Mouse (Mus musculus) urinary bladder, postnatal 25 days (tissue): Measurements from ENCODE around the gene Higd1a.
A peak's percentile ranks its signal among the peaks of the same experiment; 100 is the strongest.

Experiments
- DNase-seq: peaks from one replicate; pipeline ENCODE4 v3.0.0; 2022; ENCODE audit warnings: low spot score

The Higd1a gene

DNA sequence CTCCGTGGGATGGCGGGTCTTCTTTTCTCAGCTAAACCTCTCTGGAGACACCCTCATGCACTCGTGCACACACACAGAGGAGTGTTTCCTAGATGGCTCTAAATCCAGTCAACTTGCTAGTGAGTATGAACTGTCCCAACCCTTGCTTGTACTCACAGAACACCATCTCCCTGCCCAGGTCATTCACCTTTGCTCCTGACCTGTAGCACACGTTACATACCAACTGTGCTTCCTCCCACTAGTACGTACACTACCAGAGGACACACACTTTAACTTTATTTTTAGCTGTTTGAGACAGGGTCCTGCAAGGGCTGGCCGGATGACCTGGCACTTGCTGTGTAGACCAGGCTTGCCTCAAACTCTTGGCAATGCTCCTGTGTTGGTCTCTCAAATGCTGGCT is 20.2 kb downstream of the Higd1a start:
- no peak for DNase-seq

DNA sequence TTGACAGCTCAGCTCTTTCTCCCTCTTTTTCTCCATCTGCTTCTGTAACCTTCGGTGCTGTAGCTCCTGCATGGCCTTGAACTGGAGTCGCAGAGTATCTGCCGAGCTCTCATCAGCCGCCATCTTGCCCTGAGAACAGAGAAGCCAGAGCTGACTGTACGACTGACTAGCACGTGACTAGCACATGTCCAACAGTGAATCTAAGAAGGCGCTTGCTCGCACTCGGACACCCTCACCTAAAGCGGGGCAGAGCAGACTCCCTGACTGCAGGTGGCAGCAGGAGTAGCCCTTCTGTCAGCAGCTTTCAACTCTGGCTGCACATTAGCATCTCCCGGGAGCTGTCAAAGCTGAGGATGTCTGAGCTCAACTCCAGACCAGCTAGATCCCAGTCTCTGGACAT is 24.3 kb downstream of the Higd1a start:
- no peak for DNase-seq

DNA sequence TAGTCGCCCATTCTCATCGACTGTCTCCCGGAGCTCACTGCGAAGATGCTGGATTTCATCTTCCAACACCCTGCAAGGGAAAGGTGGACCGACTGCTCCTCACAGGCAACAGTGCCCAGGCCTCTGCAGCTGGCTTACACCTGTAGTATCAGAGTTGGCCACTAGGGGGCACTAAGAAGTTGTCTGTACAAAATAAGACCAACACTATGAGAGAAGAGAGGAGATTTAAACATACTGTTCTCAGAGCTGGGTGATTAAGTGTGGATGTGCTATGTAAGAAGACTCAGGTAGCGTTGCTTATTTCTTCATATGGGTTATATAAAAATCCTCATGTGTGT is 27.2 kb downstream of the Higd1a start:
- peak; percentile 79 for DNase-seq

DNA sequence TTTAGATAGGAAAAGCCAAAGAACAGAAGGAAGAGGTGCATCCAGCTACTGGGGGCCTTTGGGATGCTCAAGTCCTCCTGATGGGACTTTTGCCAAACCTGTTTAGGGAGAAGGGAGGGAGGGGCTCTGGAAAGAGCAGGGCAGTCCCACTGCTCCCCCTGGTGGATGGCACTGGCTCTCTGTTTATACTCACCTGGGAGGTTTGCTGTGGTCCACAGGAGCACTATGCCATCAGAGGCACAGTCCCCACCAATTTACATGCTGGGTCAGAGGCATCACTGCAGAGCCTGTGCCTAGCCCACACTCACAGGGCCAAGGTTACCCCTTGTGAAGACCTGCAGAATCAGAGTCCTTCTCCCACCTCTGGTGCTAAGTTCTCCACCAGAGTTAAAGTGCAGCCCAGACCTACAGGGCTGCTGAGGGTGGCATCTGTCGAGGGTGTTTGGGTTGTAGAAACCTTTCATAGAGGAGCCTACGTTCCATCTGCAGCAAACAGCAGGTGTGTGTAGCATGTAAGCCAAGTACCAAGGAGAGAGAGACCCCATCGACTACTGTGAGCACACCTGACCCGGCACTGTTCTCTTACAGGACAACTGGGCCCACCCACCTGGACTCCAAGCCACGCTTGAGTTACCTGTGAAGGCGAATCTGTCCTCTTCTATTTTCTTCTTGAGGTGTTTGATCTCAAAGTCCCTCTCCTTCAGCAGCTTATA is 27.8 kb downstream of the Higd1a start:
- DNase-seq, result peak; percentile 34

DNA sequence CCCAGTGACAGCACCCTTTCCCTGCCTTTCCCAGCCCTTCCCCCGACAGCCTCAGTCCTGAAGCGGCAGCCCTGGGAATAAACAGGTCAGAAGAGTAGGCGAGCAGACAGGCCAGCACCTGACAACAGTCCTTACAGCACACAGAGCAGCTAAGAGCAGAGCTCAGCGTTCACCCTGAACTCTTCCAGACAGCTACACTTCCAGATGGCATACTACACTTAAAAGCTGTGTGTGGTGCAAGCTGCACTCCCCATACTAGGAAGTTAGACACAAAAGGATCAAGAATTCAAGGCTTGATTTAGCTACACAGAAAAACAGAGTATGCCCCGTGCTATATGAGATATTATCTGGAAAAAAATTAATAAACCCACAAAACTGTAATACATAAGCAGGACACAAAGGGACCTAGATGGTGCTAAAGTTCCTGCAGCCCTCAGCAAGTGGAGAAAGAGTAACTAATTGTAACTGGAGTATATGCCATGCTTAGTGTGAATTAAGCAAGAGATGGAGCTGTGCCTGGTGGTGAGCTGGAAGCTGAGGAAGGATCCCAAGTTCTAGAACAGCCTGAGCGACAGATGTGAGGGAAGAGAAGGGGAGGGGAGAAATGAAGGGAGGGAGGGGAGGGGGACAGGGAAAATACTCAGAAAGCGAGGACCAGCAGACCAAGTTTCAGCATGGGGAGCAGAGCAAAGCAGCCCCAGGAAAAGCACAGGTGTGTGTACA is 28.7 kb downstream of the Higd1a start:
- no peak for DNase-seq

DNA sequence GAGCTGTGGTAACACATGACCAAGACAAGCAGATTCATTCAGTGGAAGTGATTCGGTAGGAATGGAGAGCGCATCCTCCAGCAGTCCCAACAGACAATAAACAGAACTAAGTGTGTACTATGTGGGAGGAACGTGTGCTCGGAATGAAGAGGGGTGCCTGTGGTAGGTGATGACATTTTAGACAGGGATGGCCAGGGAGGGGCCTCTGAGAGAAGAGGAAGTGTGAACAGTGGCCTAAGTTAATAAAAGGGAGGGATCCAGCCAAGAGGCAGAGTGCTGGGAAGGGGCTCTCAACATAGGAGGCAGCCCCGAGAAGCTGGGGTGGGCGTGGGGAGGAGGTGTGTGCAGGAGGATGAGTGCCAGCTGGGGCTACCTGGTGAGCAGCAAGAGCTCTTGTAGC is 29.8 kb downstream of the Higd1a start:
- DNase-seq, result no peak

DNA sequence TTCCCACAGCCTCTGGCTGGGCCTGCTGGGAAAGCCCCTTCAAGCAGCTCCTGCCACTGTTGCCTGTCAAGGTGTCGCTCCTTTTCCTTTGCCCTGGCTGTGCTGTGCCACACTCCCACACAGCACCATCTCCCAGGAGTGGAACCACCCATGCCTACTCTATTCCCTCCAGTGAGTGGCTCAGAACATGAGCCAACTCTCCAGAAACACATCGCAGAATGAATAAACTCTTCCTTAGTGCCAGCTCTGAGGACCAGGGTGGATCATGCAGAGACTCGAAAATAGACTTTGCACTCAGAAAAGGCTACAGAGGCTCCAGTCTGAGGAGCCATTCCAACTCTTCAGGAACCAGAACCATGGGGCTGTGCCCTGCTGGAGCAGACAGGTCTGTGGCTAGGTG is 31.8 kb downstream of the Higd1a start:
- no peak for DNase-seq

DNA sequence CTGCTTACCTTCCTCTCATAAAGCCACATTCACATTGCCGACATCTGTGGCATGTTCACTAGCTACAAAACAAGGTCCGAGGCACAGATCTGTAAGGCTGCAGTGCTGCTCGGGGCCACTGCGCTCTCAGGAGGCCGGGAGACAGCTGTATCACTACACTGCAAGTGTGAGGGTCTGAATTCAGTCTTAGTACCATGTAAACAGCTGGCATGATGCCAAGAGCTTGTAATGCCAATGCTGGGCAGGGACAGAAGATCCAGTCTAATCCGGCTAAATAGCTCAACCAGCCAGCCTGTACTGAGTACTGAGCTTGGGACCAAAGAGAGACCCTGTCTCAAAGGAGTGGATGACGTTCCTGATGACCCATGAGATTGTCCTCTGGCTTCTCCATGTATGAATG is 34.2 kb downstream of the Higd1a start:
- no peak for DNase-seq

DNA sequence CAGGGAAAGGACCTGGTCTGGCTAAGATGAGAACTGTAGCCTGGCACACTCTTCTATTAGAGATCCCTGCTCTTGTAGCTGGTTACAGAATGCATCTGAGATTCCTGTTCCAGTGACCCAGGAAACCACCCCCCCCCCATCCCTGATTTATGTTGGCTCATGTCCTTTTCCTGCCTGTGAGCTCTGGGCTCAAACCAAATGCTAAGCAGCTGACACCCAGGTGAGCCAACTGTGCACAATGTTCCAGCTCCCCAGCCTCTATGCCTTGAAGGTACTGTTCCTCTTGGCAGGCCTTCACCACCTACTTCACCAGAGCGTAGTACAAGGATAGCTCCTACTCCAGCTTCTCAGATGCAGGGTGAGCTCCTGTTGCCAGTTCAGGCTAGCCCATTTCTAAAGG is 35.1 kb downstream of the Higd1a start:
- no peak for DNase-seq

DNA sequence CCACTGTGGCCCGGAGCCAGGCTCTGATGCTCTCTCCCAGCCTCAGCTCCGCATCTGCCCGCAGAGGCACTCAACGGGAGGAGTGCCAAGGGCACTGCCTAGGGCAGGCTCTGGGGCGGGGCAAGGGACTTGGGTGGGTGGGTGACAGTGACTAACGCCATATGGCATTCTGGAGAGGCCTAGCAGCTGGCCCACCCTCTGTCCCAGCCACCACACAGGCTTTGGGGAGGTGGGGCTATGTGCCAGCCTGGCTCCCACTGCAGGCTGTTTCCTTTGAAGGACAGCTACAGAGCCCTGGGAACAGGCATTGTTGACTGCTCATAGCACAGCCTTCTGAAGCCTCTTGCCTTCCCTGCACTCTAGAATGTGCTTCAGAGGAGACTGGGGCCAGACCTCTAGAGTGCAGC is 35.6 kb downstream of the Higd1a start:
- no peak for DNase-seq

DNA sequence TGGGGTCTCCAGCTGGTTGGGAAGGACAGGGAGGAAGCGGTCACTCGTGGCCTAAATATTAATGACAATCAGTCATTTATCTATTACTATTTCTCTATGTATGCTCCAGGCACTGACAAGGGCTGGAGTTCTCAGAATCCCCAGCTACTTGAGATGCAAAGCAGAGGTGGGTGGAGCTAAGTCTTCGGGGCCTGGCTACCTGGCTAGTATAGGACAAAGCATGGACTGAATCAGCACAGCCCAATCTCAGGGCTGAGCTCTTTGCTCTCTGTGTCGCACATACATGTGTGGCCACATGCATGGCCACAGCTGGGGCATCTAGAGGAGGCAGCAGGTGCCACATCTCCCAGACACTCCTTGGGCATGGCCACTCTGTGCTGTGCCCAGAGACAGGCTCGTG is 37.4 kb downstream of the Higd1a start:
- DNase-seq, result no peak

DNA sequence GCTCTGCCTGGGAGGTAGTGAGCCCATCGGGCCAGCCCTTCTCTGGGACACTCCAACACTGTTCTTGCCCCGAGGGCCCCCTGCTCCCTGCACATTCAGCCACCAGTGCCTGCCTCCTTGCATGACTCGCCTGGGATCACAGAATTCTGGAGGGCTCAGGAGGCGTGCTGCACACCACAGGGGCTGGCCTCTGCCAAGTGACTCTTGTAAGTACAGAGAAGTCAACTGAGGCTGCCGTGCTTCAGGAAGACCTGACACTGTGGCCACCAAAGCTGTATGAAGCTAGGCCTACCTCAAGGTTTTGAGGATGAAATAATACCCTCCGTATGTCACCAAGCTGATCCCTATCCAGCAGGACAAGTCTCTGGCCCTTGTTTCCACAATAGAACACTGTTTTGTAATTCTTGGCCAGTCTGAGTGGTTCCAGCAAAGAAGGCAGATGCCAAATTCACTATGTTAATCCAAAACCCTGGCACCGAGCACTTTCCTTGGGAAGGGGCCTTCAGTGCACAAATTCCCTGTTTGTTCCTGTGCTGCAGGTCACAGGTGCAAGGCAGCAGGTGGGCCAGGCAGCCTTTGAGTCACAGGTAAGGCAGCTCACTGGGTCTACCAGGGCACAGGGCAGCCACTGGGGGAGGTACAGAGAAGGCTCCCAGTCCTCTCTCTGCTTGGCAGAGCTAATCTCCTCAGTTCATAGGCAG is 38.2 kb downstream of the Higd1a start:
- DNase-seq, result no peak

DNA sequence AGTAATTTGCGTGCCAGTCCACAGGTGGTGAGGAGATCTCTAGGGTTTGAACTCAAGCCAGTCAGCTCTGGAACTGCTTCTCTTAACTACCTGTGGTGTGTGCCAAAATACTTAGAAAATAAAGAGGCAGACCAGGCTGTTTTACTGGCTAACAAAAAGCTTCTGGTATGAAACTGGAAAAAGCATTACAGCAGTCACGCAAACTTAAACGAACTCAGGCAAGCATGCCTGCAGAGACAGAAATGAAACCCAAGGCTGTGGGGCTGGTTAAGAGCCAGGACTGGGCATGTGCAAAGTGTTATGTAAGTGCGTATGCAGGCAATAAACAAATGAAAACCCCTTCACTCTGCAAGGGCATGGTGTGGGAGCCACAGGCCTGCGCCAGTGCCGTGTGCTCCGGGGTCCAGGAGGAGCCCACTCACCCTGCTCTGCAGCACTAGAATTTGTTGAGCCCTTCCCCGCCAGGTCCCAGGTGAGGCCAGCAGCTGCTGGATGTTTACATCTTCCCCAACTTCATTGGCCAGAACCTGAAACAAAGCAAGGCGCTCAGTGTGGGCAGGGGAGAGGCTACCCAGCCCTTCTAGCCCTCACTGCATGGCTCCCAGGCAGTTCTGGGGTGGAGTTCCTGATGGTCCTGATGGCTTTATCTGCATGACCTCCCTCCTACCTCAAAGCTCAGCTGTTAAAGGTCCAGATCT is 38.9 kb downstream of the Higd1a start:
- DNase-seq, result no peak

DNA sequence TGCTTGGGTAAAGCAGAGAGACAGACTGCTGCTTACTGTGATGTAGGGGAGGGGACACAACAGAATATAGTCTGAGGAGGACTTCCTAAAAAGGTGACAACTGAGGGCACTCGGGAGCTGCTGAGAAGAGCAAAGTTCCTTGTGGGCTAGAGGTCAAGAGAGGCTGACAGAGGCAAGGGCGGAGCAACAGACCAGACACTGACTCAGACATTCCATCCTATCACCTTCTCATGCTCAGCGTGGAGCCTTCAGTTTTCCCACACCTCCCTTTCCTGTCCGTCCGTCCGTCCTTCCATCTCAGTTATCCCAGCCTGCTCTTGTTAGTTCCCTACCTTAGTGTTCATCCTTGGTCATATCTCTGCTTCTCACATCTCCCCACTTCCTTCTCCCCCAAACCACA is 43.0 kb downstream of the Higd1a start:
- DNase-seq, result no peak

DNA sequence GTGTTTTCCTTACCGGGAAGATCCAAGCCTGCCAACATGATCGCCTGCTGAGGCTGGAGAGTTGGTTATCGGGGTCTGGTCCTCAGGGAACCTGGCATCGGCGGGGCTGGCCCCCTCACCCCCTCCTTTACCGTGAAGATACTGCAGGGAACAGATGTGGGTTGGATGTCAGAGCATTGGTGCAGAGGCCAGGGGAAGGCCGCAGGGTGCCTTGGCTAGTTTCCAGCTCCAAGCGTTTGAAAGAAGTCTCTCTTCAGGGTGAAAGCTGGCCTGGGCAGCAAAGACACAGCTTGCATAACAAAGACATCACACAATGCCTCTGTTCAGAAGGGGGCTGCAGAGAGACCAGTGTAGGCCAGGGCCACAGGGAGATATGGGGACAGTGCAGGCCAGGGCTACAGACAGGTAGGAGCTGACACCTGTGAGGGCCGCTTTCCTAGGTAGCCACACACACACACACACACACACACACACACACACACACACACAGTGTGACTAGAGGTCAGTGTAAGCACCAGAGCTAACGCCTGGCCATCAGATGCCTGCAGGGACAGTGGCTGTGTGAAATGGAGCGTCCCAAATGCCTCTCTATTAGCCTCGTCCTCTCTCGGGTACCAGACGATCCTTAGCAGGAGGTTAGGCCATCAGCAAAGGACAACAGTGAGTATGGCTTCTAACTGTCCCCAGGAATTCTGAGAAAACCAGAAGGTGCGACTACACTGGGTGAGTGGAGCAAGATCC is 47.9 kb downstream of the Higd1a start:
- no peak for DNase-seq

DNA sequence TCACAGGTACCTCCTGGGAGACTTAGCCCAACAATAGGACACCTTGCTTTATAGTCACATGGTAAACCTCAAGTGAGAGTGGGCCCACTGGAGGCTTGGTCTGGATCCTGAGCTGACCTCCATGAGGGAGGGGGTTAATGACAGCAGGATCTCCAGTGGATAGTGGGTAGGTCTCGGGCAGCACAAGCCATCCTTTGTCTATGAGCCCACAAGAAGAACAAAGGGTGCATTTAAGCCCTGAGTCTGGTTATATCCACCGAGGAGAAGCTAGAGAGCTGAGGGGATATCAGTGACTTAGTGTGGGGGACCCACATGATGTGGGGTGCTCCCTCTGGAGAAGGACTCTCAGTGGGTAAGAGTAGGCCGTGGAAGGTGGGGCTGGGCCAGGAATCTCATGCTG is 49.7 kb downstream of the Higd1a start:
- no peak for DNase-seq

DNA sequence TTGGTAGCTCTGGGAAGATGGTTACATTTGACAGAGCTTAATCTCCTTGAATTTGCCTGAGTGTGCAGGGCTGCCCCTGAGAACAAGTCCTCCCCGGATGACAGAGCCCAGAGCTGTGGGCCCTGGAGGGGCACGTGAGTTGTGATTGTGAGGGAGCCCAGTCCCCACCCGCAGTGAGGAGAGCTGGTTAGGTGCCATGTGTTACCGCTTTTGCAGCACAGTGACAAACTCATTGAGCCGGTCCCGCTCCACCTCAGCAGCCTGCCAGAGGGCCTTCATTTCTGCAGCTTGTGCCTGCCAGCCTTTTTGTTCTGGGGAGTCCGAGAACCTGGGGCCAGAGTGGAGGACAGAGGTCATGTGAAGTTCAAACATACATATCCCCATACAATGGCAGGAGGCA is 50.2 kb downstream of the Higd1a start:
- no peak for DNase-seq

DNA sequence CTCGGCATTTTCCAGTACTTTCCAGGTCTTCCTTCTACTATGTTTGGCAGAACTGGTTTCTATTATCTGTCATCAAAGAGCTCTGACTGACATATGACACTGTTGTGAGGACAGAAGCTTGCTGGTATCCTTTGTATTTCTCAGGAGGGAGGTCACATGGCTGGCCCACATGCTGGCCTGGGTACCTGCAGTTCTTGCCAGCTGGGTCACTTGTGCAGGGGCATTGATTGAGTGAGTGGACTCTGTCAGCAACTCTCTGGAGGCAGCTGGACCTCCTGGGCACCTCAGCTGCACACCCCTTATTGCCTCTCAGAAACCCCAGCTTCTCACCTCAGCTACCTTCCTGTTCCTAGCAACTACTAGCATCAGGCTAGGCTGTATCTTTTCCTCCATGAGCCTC is 50.6 kb downstream of the Higd1a start:
- no peak for DNase-seq

DNA sequence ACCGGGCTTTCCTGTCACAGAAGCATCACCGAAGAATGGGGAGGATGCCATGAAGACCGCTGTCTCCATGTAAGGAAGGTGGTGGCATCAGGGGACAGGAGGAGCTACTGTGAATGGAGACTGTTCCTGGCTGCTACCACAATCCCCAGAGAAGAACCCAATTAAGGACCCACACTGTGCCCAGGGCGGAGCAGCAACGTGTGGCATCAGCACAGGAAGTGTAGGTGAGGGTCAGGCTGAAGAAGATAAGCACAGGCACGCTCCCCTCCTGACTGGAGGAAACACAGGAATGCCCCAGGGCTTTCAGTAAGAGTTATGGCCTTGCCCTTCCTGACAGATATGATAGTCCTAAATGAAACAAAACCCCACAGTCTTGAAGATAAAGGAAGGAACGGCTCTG is 55.4 kb downstream of the Higd1a start:
- DNase-seq, result no peak

DNA sequence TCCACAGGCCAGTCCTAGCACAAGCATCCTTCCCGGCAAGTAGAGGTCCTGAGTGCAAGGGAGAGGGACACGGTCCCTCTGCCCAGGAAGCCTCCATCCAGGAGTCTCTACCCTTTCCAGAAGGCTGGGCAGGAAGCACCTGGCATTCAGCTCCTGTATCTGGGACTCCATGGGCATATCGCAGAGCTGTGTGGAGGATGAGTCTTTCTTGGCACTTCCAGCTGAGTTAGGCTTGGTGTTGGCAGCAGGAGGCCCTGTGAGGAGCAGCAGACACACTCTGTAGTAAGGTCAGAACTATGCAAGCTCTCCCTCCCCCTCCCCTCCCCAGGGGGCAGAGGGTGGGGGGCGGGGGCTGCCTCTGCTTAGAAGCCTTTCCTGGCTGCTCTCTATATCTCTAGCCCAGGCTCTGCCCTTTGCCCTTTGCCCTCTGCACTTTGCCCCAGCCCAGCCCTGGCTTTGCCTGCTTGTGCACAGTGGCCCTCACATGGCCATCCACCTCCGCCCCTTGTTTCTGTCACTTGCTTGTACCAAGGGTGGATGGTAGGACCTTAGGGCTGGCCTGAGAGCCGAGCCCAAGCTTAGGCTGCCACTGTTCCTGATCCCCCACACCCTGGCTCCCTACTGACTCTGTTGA is 59.2 kb downstream of the Higd1a start:
- DNase-seq, result no peak
